Mouse (Mus musculus) CD4-positive, CD25-positive, alpha-beta regulatory T cell, adult 4 months (primary cell): ENCODE results near the gene Ints1. TPM values are rescaled to one million over a fixed set of nuclear protein-coding genes. Genes with fewer than 3 reads are reported as not detected.

Experiments used
- ATAC-seq: one replicate; pipeline ENCODE4 v1.8.0; 2017
- polyA plus RNA-seq, 2 experiments: library from polyadenylated mRNA; unstranded; fragments of 100-300 nt; shearing (Covaris generic); gene quantifications; one replicate each; pipeline ENCODE4 v1.2.1; 2017

The Ints1 gene
- polyA plus RNA-seq, 2 experiments from 2014 or later, result 8.8 to 18.3 TPM

DNA sequence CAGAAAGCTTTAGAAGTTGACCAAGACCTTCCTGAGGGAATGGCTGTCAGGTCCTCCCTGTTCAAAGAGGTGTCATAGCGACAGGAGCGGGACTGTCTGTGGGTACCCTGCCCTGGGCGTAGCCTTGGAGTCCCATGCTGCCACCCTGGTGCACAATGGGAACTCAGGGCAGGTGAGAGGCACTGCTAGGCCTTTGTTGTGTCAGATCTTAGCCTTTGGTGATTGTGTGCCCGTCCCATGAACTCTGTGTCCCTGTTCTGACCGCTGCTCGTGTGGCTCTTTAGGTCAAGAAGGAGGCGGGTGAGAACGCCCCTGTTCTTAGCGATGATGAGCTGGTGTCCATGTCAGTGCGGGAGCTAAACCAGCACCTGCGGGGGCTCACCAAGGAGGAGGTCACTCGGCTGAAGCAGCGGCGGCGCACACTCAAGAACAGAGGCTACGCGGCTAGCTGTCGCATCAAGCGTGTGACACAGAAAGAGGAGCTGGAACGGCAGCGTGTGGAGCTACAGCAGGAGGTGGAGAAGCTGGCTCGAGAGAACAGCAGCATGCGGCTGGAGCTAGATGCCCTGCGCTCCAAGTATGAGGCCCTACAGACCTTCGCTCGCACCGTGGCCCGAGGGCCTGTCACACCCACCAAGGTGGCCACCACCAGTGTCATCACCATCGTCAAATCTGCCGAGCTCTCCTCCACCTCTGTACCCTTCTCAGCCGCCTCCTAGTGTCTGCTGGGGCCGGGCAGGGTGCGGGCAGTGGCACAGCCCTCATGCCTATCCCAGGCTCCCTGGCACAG is 24.5 kb upstream of the Ints1 start:
- ATAC-seq, result no peak

DNA sequence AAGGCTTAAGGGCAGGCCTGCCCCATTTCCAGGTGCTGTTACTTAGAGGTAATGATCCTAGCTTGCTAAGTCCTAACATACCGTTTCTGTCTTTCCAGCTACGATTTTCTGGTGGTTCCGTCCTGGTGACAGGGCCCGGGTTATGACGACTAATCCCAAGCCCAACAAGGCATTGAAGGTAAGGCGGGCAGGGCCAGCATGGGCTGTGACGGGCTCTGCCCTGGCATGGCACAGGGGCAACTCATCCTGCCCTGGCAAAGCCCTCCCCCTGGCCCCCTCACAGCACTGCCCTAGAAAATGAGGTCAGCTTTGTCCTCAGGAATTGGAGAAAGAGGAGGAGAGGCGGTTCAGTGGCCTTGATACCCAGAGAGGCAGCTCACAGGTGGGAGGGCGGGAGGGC is 23.6 kb upstream of the Ints1 start:
- no peak for ATAC-seq

DNA sequence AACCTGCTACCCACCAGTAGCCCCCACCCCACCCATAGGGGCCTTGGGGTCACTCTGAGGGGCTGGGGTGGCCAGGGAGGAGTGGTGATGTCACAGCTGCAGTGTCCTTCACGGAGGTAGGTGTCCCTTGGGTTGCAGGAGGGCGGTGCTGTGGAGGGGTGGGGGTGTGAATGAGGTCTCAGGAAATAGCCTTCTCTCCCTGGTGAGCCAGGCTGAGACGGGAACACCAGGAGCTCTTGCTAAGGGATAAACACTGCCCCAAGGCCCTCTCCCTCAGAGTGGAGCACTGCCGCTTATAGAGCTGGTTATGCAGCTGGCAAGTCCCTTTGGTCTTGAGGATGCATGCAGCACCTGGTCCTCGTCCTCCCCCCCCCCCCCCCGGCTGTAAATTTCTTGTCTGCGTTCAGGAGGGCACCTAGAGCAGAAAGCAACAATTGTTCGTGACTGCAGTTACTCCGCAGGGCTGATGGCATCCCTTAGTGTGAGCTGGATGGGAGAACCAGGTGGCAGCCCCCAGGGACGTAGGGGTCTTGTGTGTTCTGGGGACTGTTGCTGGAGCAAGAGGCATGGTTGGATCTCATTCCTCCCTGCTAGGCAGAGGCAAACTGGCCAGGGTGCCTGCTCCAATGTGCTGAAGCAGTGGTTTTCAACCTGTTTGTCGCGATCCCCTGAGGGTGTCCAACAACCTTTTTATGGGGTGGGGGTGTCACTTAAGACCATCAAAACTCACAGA is 22.9 kb upstream of the Ints1 start:
- ATAC-seq, result no peak

DNA sequence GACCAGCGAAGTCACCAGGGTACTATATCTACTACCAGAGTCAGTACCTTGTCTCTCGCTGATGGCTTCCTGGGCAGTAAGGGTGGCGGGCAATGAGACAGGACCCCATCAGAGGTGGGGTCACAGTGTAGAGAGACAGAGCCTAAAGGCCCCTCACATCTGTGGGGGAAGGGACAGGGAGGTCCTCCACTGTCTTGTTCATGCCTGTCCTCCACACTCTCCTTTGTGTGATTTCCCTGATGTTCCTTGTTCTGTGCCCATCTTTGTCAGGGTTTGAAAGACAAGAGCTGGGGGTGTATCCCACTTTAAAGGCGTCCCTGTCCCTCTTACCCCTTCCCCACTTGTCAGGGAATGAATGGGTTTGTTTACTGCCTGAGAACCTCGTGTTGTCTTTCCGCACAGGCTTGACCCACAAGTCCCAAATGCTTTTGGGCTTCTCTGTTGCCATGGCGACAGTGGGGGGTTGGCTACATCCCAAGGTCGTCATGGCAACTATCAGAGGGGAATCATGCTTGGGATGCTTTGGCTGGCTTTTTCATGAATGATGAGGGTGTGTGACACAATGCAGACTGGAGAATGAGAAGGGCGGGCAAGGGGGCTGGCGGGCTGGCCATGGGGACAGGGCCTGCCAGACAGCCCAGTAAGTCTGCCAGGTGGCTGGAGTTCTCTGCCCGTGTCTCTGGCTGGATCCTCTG is 22.1 kb upstream of the Ints1 start:
- ATAC-seq, result no peak

DNA sequence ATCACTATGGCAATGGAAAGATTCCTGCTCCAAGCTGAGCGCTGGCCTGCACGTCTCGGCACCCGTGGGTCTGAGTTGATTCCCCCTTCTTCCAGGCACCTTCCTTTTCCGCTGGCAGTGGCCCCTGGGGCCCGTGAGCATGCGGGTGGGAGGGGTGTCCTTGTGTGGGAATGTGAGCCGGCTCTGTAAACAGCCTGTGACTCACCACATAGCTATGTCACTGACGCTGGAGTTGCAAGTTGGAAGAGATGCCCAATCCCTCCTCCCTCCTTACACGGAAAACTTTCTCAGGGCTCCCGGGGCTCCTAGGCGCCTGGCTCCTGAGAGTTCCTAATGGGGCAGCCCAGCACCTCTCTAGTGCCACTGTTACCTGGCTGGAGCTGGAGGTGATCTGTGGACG is 21.4 kb upstream of the Ints1 start:
- no peak for ATAC-seq

DNA sequence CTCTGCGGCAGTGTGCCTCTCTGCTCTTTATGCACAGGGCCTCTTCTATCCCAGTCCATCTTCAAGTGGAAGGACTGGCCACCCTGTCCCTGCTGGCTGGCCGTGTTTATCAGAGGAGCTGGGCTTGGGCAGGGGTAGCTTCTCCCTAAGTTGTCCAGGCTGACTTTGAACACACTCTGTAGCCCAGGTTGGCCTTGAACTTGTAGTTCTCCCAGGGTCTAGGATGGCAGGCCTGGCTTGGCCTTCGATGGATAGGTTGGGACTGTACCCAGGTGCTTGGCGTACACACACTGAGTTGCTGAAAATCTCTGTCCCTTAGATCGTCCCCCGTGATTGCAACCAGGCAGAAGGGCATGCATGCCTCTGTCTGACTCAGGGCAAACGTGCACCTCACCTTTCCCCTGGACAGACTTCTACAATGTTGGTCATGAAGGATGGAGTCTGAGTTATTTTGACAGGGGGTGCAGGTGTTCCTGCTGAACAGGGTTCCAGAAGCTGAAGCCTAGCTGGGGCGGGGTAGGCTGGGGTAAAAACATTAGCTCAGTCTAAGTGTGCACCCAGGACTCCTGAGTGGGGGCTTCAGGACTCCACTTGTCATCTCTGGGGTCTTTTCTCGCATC is 20.6 kb upstream of the Ints1 start:
- ATAC-seq, result no peak

GRCm38 (mm10) chr5:139794938-139795337 is 19.5 kb upstream of the Ints1 start:
- no peak for ATAC-seq

DNA sequence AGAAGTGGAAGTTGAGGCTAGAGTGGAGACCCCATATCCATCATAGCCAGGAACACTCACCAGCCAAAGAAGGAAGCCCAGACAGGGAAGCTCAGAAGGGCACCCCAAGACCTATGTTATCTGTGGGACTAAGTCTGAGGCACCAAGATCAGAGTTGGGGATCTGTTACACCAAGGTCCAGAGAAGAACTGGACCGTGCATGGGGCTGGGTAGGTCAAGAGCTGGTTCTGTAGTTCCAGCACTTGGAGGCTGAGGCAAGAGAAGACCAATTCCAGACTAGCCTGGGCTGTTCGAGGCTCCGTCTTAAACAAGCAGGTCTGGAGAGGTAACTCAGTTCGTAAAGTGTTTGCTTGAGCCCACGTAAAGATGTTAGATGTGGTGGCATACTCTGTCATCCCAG is 18.7 kb upstream of the Ints1 start:
- no peak for ATAC-seq

GRCm38 (mm10) chr5:139793338-139794089 is 18.0 kb upstream of the Ints1 start:
- no peak for ATAC-seq

DNA sequence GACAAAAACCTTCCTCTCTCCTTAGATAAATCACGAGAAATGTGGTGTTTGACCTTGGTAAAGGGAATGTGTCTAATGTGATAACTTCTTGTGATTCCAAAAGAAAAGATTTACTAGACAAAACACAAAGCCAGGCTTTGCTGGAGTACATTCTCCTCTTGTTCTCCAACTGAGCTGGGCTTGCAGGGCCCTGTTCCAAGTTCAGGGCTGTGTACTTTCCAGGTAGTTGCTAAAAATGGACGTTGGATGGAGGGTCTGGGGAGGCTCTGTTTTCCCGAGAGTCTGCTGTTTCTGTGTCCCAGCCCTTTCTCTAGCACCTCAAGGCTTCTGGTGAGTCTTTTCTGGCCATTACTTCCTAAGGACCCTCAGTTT is 17.5 kb upstream of the Ints1 start:
- ATAC-seq, result no peak

DNA sequence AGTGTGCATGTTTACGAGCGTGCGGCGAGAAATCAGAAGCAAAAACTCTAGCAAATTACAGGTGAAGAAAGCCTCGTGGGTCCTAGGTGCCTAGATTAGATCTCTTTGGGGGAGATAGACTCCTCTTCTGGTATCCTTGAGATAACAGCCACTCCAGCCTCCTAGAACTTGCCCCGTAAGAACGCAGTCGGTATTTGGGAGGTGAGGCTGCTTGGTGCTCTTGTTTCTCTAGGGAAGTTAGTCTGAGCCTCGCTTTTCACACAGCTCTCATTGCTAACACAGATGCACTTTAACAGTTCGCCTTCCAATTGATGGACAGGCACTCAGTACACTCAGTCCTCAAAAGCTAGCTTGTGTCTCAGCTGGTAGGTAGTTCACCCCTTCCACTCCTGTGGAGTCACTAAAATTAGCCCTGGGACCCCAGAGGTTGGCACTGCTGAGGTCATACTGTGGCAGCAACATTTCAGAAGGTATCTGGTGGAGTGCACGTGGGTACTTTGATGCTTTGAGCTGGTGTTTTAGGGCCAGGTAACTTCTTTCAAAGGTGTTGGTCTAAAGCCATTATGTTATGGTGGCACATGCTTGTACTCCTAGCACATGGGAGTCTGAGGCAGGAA is 16.8 kb upstream of the Ints1 start:
- peak; percentile 5 for ATAC-seq

- ATAC-seq, result peak; percentile 85
Observed at GRCm38 (mm10) chr5:139791227-139792158, 16.0 kb upstream of the Ints1 start, which contains the start of gene Mafk. TSS of gene Mafk (plus strand) at chr5:139791513.

DNA sequence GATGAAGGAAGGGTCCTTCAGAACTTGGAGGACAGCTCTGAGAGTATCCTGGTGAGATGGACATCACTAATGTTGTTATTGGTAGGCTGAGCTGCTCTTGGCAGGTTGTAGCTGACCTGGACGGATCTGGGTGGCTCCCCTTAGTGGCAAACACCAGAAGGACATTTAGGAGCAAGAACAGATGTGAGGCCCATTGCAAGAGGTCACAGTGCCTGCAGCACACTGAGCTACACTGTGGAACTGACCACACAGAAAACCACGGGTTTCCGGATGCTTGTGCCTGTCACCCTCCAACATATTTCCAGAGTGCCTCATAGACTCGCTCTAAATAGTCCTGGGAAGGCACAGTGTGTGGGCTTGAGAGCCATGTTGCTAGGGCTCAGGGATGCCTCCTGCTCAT is 14.0 kb upstream of the Ints1 start:
- ATAC-seq, result no peak

GRCm38 (mm10) chr5:139781406-139781805 is 5.9 kb upstream of the Ints1 start:
- no peak for ATAC-seq

DNA sequence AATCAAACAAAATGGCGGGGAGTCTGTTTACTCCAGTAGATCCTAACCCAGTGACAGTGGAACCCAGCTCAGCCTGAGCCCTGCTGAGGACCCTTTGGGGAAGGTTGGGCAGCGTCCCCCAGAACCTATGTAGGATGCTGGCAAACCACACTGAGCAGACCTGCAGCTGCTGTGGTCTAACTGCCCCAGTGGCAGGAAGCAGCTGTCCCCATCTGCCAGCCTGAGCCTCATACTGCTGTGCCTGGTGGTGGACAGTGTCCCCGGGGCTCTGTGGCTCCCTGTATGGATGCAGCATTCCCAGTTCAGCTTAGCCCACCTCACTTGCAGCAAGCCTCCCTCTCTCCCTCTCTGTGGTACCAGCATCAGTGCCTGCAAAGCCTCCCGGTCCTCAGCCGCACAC is 1.5 kb upstream of the Ints1 start:
- ATAC-seq, result no peak

- ATAC-seq, result no peak
Observed at GRCm38 (mm10) chr5:139768216-139768615, 7.3 kb downstream of the Ints1 start.

DNA sequence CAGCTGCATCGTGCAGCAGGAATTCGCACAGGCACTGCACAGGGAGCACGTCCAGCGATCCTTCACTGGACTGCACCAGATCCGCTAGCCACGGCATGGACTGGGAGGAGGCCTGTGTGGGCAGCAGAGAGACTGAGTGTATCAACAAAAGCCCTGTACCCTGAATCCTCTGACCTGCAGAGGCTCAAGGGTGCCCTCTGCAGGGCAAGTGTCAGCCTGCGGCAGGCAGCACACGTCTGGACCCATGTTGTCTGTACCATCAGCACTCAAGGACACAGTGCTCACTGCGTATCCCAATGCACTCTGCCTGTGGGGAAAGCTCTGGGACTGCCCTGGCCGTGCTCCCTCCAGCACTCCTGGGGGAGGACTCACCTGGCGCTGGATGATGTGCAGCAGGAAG is 11.2 kb downstream of the Ints1 start:
- no peak for ATAC-seq

DNA sequence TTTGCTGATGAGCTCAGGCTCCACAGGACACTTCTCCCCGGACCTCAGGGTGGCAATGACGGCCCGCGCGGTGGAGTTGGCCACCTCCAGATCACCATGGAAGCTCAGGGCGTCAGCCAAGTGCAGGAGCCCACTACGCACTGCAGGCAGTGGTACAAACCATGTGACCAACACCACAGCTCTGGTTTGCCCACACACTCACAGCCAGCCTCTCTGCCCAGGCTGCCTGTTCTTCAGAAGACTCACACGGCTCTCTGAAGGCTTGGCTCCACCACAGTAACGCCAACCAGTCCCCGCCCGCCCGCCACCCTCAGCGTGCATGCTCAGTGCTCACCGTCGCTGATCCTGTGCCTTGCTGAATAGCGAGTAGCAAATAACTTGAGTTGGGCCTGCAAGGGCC is 17.4 kb downstream of the Ints1 start:
- no peak for ATAC-seq

DNA sequence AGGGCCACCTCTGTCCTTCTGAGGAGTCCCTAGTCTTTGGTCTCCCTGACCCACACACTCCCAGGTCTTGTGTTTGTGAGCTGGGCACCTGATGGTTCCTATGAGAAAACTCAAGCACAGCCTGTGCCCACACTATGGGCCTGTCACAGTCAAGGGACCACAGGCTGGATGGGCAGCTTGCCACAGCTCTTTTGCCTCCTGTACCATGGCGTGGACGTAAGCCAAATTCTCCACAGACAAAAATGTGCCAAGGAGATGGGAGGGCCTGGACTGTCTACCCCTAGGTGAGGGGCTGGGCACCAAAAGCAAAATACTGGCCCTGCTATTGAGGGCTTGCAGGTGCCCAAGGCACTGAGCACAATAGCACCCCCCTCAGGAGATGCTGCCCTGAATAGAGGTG is 18.9 kb downstream of the Ints1 start:
- no peak for ATAC-seq

DNA sequence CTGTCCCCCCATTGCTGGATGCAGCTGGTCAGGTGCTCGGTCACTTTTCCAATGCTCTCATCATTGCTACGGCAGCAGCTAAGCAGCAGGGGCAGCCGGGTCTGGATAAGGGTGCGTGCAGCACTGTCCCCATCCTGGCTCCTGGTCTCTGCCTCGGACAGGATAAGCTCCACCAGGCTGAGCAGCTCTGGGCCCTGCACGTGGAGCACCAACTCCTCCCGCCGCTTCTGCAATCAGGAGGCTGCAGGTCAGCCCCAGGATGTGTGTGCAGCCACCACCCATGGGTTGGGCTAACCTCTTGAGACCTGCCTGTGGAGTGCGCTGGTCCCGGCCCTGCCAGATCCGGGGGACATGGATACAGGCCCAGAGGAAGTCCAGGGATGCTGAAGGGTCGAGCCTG is 19.3 kb downstream of the Ints1 start:
- no peak for ATAC-seq

GRCm38 (mm10) chr5:139754753-139755152 is 20.7 kb downstream of the Ints1 start:
- ATAC-seq, result no peak
